Comparison of ENCODE assay signal across 35 mouse cellular contexts in genomic region chr9:37829881-37830280, GRCm38 (mm10). TPM values are rescaled to one million over a fixed set of nuclear protein-coding genes. Genes with fewer than 3 reads are reported as not detected.
"Had no signal": no experiment of that assay in that cellular context is flagged by ENCODE, and none has a peak within 500 bp of the region (broad histone marks: within the 10 kb centered on the region; RNA-seq: fewer than 3 reads in every experiment).

No protein-coding gene starts in this region.

- H3K4me3 ChIP-seq: heart, embryonic 10.5 days; heart, embryonic 12.5 days; hindbrain, embryonic 10.5 days; hindbrain, embryonic 12.5 days; intestine, embryonic 15.5 days; layer of hippocampus, adult 2 months; limb, embryonic 10.5 days; limb, embryonic 12.5 days; liver, embryonic 13.5 days; liver, embryonic 15.5 days had no signal

- ATAC-seq: hindbrain, embryonic 16.5 days; inflammation-experienced regulatory T-cells, adult 6 months; intestine, embryonic 15.5 days; intestine, postnatal 0 days had no signal

- DNase-seq: gastrocnemius, postnatal 14 days; gastrocnemius, postnatal 36 days; heart, adult 18-20 months; heart, postnatal 10 days; heart, postnatal 4 days; kidney, adult 18-20 months; kidney, adult 8-10 months; kidney, postnatal 10 days; kidney, postnatal 25 days; kidney, postnatal 4 days; liver; liver, embryonic 13.5 days had no signal

- H3K27ac ChIP-seq: heart, embryonic 10.5 days; hindbrain, embryonic 10.5 days; hindbrain, embryonic 12.5 days; hindbrain, embryonic 14.5 days; intestine, embryonic 15.5 days; layer of hippocampus, adult 2 months; limb, embryonic 10.5 days; limb, embryonic 12.5 days; liver, embryonic 13.5 days; liver, embryonic 15.5 days had no signal

RNA-seq across cellular contexts. Expression of gene Olfr877, which starts 24.2 kb away (rescaled TPM):
- total RNA-seq: gastrocnemius, adult 18-20 months; gastrocnemius, adult 8-10 months; gastrocnemius, postnatal 14 days; gastrocnemius, postnatal 36 days; granulocyte monocyte progenitor cell, adult 5-6 weeks; heart, adult 18-20 months; heart, adult 8-10 months; heart, postnatal 10 days; heart, postnatal 25 days; heart, postnatal 4 days; layer of hippocampus, adult 2 months; layer of hippocampus, postnatal 10 days; layer of hippocampus, postnatal 25 days; left cerebral cortex, adult 8-10 months; left cerebral cortex, postnatal 10 days had no signal

RNA-seq across cellular contexts. Expression of gene Olfr876, which starts 27.1 kb away (rescaled TPM):
- total RNA-seq: gastrocnemius, adult 18-20 months; gastrocnemius, adult 8-10 months; gastrocnemius, postnatal 14 days; gastrocnemius, postnatal 36 days; granulocyte monocyte progenitor cell, adult 5-6 weeks; heart, adult 18-20 months; heart, adult 8-10 months; heart, postnatal 10 days; heart, postnatal 25 days; heart, postnatal 4 days; layer of hippocampus, adult 2 months; layer of hippocampus, postnatal 10 days; layer of hippocampus, postnatal 25 days; left cerebral cortex, adult 8-10 months; left cerebral cortex, postnatal 10 days; left cerebral cortex, postnatal 25 days had no signal

RNA-seq across cellular contexts. Expression of gene Olfr875, which starts 58.2 kb away (rescaled TPM):
- total RNA-seq: gastrocnemius, adult 18-20 months; gastrocnemius, adult 8-10 months; gastrocnemius, postnatal 14 days; gastrocnemius, postnatal 36 days; granulocyte monocyte progenitor cell, adult 5-6 weeks; heart, adult 18-20 months; heart, adult 8-10 months; heart, postnatal 10 days; heart, postnatal 25 days; heart, postnatal 4 days; layer of hippocampus, adult 2 months; layer of hippocampus, postnatal 10 days; layer of hippocampus, postnatal 25 days; left cerebral cortex, adult 8-10 months; left cerebral cortex, postnatal 10 days; left cerebral cortex, postnatal 25 days had no signal
